Mouse (Mus musculus) spleen, adult 18-20 months (tissue): Measurements from ENCODE around the gene Jmjd7.
A peak's percentile ranks its signal among the peaks of the same experiment; 100 is the strongest.

Source experiments
- DNase-seq, 2 experiments: peaks; one replicate each; pipeline ENCODE4 v3.0.0; 2022; ENCODE audit warnings: mixed read lengths in 2 of 2

Jmjd7 gene

GRCm38 (mm10) chr2:120060651-120061050 lies 33.4 kb downstream of the Jmjd7 start:
- DNase-seq: no peak

GRCm38 (mm10) chr2:120062248-120062647 lies 35.0 kb downstream of the Jmjd7 start:
- DNase-seq: no peak

GRCm38 (mm10) chr2:120064639-120065038 lies 37.4 kb downstream of the Jmjd7 start:
- no peak for DNase-seq

- DNase-seq: no peak
These were observed 38.0 kb downstream of the Jmjd7 start for GRCm38 (mm10) chr2:120065243-120065642.

- DNase-seq: no peak
These were observed 38.9 kb downstream of the Jmjd7 start for GRCm38 (mm10) chr2:120066224-120066623.

- DNase-seq: peak in 1 of 2 experiments; percentile 9
These were observed 41.5 kb downstream of the Jmjd7 start for GRCm38 (mm10) chr2:120068555-120069465.

GRCm38 (mm10) chr2:120069466-120069990 lies 42.2 kb downstream of the Jmjd7 start:
- DNase-seq: no peak

GRCm38 (mm10) chr2:120074096-120074495 lies 46.8 kb downstream of the Jmjd7 start:
- DNase-seq: no peak

GRCm38 (mm10) chr2:120076076-120076705 lies 48.9 kb downstream of the Jmjd7 start:
- peak in 1 of 2 experiments; percentile 31 for DNase-seq
